Mouse (Mus musculus) cerebellum, adult 11 months (tissue): ENCODE data around the gene Acsf2.

Experiments
- DNase-seq: peaks from one replicate; pipeline ENCODE4 v3.0.0; 2022

Gene Acsf2

GRCm38 (mm10) chr11:94598437-94599120 is 3.1 kb downstream of the Acsf2 start:
- DNase-seq: no peak

- DNase-seq: no peak
Observed at GRCm38 (mm10) chr11:94597319-94597718, 4.4 kb downstream of the Acsf2 start.

DNA sequence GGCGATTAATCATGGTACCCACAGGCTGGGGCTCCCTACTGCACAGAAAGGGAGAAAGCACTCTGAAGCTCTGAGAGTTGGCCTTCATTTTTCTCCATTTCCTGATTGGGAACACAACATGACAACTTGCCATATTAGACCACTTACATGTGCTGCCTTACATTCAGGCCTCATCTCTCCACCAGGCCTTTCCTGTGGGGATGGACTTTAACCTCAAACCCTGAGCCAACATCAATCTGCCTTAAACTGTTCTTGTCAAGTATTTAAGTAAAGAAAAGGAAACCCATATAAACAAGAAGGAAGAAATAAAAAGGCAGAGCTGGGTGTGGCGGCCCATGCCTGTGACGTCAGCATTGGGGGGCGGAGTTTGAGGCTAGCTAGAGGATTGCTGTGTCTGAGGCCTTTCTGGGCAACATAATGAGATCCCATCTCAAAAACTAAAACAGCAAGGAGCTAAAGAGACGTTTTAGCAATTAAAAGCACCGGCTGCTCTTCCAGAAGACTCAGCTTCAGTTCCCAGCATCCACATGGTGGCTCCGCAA is 5.3 kb downstream of the Acsf2 start:
- DNase-seq: no peak

GRCm38 (mm10) chr11:94587511-94587910 is 14.2 kb downstream of the Acsf2 start:
- no peak for DNase-seq

DNA sequence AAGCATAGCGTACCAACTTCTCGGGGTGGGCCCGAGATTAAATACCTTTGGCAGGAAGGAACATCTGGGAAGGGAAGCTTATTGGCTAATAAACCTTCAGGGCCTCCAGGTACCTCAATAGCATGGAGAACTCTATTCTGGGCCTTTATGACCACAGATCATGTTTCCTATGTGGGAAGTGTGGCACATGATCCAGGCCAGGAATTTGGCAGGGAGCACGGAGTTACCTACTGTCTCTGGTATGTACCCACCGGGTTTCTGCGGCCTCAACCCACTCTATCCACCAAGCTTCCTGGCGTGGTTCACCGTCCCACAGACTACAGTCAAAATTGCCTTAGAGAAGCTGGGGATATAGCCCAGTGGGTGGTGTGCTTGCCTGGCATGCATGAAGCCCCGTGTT is 16.6 kb downstream of the Acsf2 start:
- no peak for DNase-seq

GRCm38 (mm10) chr11:94580111-94580740 is 21.4 kb downstream of the Acsf2 start:
- DNase-seq: no peak

GRCm38 (mm10) chr11:94576361-94576760 is 25.3 kb downstream of the Acsf2 start:
- no peak for DNase-seq

GRCm38 (mm10) chr11:94575036-94575435 is 26.6 kb downstream of the Acsf2 start:
- DNase-seq: no peak

GRCm38 (mm10) chr11:94574560-94574959 is 27.1 kb downstream of the Acsf2 start:
- no peak for DNase-seq

DNA sequence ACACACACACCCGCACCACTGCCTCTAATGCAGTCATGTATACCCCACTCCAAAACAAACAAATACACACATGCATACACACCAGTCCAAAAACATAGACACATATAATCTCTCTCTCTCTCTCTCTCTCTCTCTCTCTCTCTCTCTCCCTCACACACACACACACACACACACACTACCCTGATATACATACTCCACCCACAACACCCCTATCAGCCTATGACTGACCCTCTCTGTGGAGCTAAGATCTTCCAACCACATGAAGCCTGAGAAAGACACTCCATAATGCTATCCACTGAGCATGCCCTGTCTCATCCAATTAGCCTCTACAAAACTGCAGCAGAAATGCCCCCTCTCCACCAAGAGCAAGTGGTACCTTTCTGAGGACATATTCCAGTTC is 29.8 kb downstream of the Acsf2 start:
- no peak for DNase-seq

GRCm38 (mm10) chr11:94570612-94571011 is 31.1 kb downstream of the Acsf2 start:
- no peak for DNase-seq

DNA sequence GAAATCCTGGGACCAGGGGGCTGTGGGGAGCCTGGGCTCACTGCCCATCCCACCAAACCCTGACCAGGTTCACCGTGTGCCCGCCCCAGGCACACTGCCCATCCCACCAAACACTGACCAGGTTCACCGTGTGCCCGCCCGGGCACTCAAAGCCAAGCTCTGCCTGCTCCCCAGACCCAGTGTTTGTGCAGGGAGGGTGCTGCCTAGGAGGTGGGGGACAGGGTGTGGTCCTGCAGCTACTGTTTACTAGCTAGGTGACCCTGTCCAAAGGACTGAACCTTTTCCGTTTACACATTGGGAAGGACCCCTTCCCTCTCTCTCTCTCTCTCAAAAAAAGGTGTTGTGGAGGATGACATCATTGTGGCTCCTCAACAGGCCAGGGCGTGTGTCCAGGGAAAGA is 34.3 kb downstream of the Acsf2 start:
- no peak for DNase-seq

GRCm38 (mm10) chr11:94566534-94566933 is 35.1 kb downstream of the Acsf2 start:
- no peak for DNase-seq

GRCm38 (mm10) chr11:94565151-94565479 is 36.6 kb downstream of the Acsf2 start:
- DNase-seq: no peak

GRCm38 (mm10) chr11:94564437-94565150 is 37.1 kb downstream of the Acsf2 start, which contains the start of gene Chad:
Chad (plus strand) TSS chr11:94565047.
- DNase-seq: no peak

GRCm38 (mm10) chr11:94563821-94564220 is 37.9 kb downstream of the Acsf2 start:
- no peak for DNase-seq

DNA sequence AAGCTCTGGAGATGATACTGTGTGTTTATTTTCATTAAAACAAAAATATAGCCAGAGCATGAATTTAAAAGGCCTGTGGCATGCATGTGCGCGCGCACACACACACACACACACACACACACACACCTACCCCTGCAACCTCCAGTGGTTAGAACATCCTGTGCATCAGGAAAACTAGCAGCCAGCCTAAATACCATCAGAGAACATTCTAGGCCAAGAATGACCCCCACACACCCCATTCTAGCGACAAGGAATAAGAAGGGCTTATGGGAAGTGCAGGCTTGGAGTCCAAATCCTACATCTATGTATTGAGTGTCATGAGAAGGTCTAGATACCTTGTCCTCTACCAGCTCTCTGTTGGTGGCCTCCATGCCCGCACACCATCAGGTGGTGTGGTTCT is 38.3 kb downstream of the Acsf2 start:
- DNase-seq: no peak

GRCm38 (mm10) chr11:94558226-94558625 is 43.4 kb downstream of the Acsf2 start:
- DNase-seq: no peak

DNA sequence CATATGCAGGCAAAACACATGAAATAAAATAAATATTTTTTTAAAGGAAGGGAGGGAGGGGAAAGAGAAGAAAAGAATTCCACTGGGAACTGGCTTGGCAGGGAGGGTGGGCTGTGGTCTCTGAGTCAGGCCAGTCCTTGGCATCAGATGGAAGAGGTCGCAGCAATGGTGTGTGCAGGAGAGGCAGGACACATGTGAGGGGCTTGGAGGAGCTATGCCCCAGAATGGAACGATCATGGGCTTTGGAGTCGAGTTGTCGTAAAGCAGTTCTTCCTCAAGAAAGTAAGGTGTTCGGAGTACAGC is 51.3 kb downstream of the Acsf2 start:
- DNase-seq: no peak

DNA sequence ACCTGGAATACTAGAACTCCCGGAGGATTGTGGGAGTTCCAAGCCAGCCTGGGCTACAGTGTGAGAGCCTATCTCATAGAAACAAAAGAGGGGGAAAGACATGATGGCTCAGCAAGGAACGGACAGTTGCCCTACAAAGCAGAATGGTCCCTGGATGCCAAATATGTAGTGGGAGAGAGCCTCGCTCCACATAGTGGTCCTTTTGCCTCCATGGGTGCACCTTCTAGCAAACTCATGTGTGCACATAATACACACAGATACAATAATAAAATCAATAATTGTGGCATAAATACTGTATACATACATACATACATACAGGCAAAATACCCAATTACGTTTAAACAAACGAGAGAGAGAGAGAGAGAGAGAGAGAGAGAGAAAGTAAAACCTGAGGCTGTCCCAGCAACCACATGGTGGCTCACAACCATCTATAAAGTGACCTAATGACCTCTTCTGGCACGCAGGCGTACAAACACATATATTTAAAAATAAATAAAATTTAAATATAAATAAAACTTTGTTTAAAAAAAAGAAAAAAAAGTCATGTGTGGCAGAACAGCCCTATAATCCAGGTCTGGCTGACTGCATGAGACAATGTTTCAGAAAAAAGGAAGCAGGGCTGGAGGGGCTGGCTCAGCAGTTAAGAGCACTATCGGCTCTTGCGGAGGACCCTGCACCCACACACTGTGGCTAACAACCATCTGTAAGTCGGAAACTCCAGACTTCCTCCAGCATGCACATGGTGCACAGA is 51.8 kb downstream of the Acsf2 start:
- DNase-seq: no peak

DNA sequence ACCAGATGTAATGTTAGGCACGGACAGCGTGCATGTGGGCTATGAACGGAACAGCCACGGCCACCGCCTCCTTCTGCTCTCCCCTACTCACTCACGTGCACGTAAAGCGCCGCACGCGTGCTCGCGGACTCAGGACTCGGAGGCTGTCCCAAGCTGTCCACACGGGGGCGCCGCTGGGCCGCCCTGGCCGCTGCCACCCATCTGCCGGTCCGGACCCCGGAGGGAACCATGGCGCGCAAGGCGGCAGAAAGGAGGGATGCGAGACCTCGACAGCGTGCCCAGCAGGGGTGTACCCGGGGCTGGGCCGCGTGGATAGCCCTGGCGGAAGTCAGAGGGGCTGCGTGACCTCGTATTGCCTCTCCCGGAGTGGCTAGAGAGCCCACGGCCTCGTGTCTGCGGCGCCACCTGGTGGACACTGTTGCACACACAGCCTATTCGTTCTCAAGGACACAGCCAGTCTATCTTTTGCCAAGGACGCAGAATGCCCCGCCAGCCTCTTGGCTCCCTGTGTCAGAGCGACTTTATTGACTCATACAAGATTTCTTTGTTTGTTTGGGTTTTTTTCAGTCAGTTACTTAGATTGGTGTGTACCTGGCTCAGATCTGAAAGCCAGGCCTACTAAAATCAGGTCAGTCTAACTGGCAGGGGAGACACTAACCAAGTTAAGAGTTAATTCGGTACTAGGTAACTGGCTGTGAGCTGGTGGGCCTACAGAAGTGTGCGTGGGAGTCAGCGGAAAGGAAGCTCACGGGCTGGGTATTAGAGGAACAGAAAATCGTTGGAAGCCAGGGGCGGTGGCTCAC is 52.6 kb downstream of the Acsf2 start, which contains the start of gene Rsad1:
Rsad1 (minus strand) TSS at position 368 of the 803 bp plus-strand sequence.
- DNase-seq: peak; percentile 95

GRCm38 (mm10) chr11:94548041-94548784 is 53.5 kb downstream of the Acsf2 start:
- peak; percentile 66 for DNase-seq
